ENCODE assay signal across 7 mouse cellular contexts in genomic region chr7:116033371-116034241, GRCm38 (mm10). TPM values are rescaled to one million over a fixed set of nuclear protein-coding genes. Genes with fewer than 3 reads are reported as not detected.
DNase-seq lines count a peak whose midpoint lies in the region; ATAC-seq lines count a peak whose summit lies in the region.

No protein-coding gene starts in this region.

- H3K27ac ChIP-seq in hindbrain, embryonic 12.5 days, result peak overlapping the region; percentile 81

- H3K36me3 ChIP-seq in hindbrain, embryonic 12.5 days, result no peaks in the 10 kb centered on the region

- peaks cover 38% of the 10 kb centered on the region for H3K4me1 ChIP-seq in hindbrain, embryonic 12.5 days

- peak; percentile 42 for ATAC-seq in hindbrain, embryonic 12.5 days (ENCODE audit: low FRiP score)
- ATAC-seq in megakaryocyte-erythroid progenitor cell, adult 5-6 weeks (replicated peaks; ENCODE audit: low FRiP score, low TSS enrichment, poor library complexity, severe bottlenecking), result peak; percentile 38

- peak overlapping the region; percentile 55 for H3K4me3 ChIP-seq in hindbrain, embryonic 12.5 days

- H3K9ac ChIP-seq in hindbrain, embryonic 12.5 days, result peak overlapping the region; percentile 69

- WGBS in hindbrain, embryonic 12.5 days, result under 1% methylated on average over 54 of the region's 54 CpGs

- H3K9me3 ChIP-seq in hindbrain, embryonic 12.5 days (replicated peaks), result no peaks in the 10 kb centered on the region

- peaks cover 59% of the 10 kb centered on the region for H3K27me3 ChIP-seq in hindbrain, embryonic 12.5 days

- peak; percentile 65 for DNase-seq in ZHBTc4 (ENCODE audit: low read depth, low spot score)
- peak; percentile 65 to 69 for DNase-seq in cerebellum, postnatal 10 days
- DNase-seq in frontal cortex, postnatal 14 days (ENCODE audit: low spot score in 2 of 2), result peak; percentile 12 to 33
- DNase-seq in layer of hippocampus, postnatal 36 days, result peak; percentile 41 to 47
- peak; percentile 34 to 78 for DNase-seq in spleen, postnatal 4 days (ENCODE audit: low spot score in 2 of 2)

- peak overlapping the region; percentile 98 for H3K4me2 ChIP-seq in hindbrain, embryonic 12.5 days (replicated peaks)

RNA-seq across cellular contexts. Expression of gene Sox6, which starts 5.0 kb away (rescaled TPM):
- 50.9 and 55.3 TPM in 2 replicates for polyA plus RNA-seq in hindbrain, embryonic 12.5 days (2016; fragmentation: Nextera tagmentation; extraction: Ambion mirVana)
- total RNA-seq in layer of hippocampus, postnatal 36 days (2021), result 10 to 100 TPM; 24.3 to 34.7 TPM
- 12.9 and 18.2 TPM in 2 replicates for total RNA-seq in megakaryocyte-erythroid progenitor cell, adult 5-6 weeks (2014; fragmentation: Nextera tagmentation)
- total RNA-seq in megakaryocyte-erythroid progenitor cell, adult 5-6 weeks (2017), result 5.8 and 10.2 TPM in 2 replicates

RNA-seq across cellular contexts. Expression of gene 1110004F10Rik, which starts 5.6 kb away (rescaled TPM):
- polyA plus RNA-seq in hindbrain, embryonic 12.5 days (2016; fragmentation: Nextera tagmentation; extraction: Ambion mirVana), result 283 and 308 TPM in 2 replicates
- total RNA-seq in layer of hippocampus, postnatal 36 days (2021), result 100 to 1,000 TPM; 101 to 103 TPM
- total RNA-seq in megakaryocyte-erythroid progenitor cell, adult 5-6 weeks (2014; fragmentation: Nextera tagmentation), result 135 and 136 TPM in 2 replicates
- 293 and 398 TPM in 2 replicates for total RNA-seq in megakaryocyte-erythroid progenitor cell, adult 5-6 weeks (2017)

RNA-seq across cellular contexts. Expression of gene Gm4353, which starts 50.8 kb away (rescaled TPM):
- polyA plus RNA-seq in hindbrain, embryonic 12.5 days (2016; fragmentation: Nextera tagmentation; extraction: Ambion mirVana), result 0.41 and 0.90 TPM in 2 replicates
- total RNA-seq in layer of hippocampus, postnatal 36 days (2021), result 1 to 10 TPM; 2.6 to 4.7 TPM
- total RNA-seq in megakaryocyte-erythroid progenitor cell, adult 5-6 weeks (2014; fragmentation: Nextera tagmentation), result 2.1 TPM in 1 of 2 replicates, not detected in the other
- total RNA-seq in megakaryocyte-erythroid progenitor cell, adult 5-6 weeks (2017), result 1.3 and 4.0 TPM in 2 replicates

Comparison
In these comparisons a context has a peak if more than half of its experiments do, and no peak if none do; other contexts are left out.
1. Peak in every context shown above with its lines: DNase-seq, ATAC-seq, H3K4me3 ChIP-seq and H3K27ac ChIP-seq.